Mouse (Mus musculus): Measurements from ENCODE around the gene Btd. TPM values are rescaled to one million over a fixed set of nuclear protein-coding genes. Genes with fewer than 3 reads are reported as not detected.
"Not testable (repeated sequence)": the region's sequence is repeated elsewhere in the genome, so short reads cannot be mapped to it uniquely, and the experiment has no call there.

Gene Btd
- polyA plus RNA-seq (2015; fragmentation: Nextera tagmentation; extraction: Ambion mirVana) = 19.8 and 25.3 TPM in 2 replicates

DNA sequence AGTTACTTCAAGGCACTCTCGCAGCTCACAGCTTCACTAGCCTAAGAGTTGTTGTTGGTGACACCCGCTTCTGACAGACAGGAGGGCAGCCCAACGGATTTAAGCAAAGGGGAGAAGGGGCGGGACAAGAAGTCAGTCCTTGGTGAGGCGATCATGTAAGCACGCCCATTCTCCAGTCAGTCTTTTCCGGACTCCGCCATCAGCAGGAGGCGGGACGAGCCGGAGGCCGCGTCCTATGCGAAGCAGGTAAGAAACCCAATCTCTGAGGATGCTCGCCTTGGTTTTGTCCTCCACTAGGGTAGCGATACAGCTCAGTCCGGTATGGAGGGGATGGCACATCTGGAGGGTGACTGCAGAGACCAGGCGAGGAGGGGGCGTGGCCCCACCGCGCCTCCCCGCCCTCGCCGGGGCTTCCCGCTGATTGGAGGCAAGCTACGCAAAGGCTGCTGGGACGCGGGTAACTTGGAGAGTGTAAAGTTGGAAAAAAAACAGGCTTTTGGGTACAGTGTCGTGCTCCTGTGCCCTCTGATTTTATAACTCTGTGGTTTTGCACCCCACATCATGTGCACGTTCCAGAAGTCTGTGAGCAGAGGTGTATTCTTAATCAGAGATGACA lies at the start of gene Btd, which contains the start of gene Hacl1:
Gene Btd, plus strand, starts transcription at position 139 of the 616 bp plus-strand sequence.
Gene Hacl1, minus strand, starts transcription at position 397 of the 616 bp plus-strand sequence.
- Histone ChIP-seq H3K9me3 (no peaks in the 10 kb centered on the region), H3K4me2 (peak within 1 kb of the TSS; percentile 92), H3K4me1 (peaks cover 15% of the 10 kb centered on the region), H3K9ac (peak within 1 kb of the TSS; percentile 87), H3K27ac (replicated peaks) (peak within 1 kb of the TSS; percentile 90), H3K27me3 (replicated peaks) (no peaks in the 10 kb centered on the region), H3K4me3 (peak within 1 kb of the TSS; percentile 81), H3K36me3 (no peaks in the 10 kb centered on the region)
- ATAC-seq (ENCODE audit: extremely low read depth, insufficient number of reproducible peaks, low FRiP score, low TSS enrichment) = peak; percentile 92
- WGBS = under 1% methylated on average over 30 of the region's 30 CpGs

DNA sequence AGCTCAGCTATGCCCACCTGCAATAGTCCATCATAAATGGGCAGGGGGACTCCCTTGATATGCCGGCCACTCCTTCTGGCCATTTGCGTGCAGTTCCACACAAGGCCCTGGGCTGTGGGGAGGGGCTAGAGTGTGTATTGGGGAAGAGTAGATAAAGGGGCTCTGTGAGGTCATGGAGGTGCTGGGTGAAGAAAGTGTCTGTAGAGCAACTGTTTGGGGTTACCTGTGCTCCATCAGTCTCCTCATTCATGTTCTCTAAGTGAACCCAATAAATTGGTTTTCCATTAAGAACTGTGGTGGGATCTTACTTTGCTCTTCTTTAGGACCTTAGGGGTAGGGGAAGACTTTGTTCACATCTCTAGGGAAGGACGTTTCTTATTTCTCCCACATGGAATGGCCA lies 49.6 kb upstream of the Btd start, which contains the start of gene Colq:
Gene Colq, minus strand, starts transcription at position 101 of the 400 bp plus-strand sequence.
- Histone ChIP-seq H3K9me3 (no peaks in the 10 kb centered on the region), H3K9ac (no peak within 1 kb of the TSS), H3K4me2 (no peak within 1 kb of the TSS), H3K4me1 (no peaks in the 10 kb centered on the region), H3K27ac (replicated peaks) (no peak within 1 kb of the TSS), H3K4me3 (no peak within 1 kb of the TSS), H3K27me3 (replicated peaks) (no peaks in the 10 kb centered on the region), H3K36me3 (no peaks in the 10 kb centered on the region)
- 71% methylated on average over 3 of the region's 3 CpGs for WGBS
- no peak for ATAC-seq (ENCODE audit: extremely low read depth, insufficient number of reproducible peaks, low FRiP score, low TSS enrichment)

GRCm38 (mm10) chr14:31593036-31593435 lies 47.8 kb upstream of the Btd start:
- H3K36me3 ChIP-seq = no peaks in the 10 kb centered on the region
- H3K9ac ChIP-seq = no peak overlapping the region
- no peak for ATAC-seq (ENCODE audit: extremely low read depth, insufficient number of reproducible peaks, low FRiP score, low TSS enrichment)
- H3K4me1 ChIP-seq = no peaks in the 10 kb centered on the region
- WGBS = 72% methylated on average over 2 of the region's 2 CpGs
- no peak overlapping the region for H3K4me3 ChIP-seq
- H3K27ac ChIP-seq (replicated peaks) = no peak overlapping the region
- H3K9me3 ChIP-seq = no peaks in the 10 kb centered on the region
- H3K27me3 ChIP-seq (replicated peaks) = no peaks in the 10 kb centered on the region
- no peak overlapping the region for H3K4me2 ChIP-seq

DNA sequence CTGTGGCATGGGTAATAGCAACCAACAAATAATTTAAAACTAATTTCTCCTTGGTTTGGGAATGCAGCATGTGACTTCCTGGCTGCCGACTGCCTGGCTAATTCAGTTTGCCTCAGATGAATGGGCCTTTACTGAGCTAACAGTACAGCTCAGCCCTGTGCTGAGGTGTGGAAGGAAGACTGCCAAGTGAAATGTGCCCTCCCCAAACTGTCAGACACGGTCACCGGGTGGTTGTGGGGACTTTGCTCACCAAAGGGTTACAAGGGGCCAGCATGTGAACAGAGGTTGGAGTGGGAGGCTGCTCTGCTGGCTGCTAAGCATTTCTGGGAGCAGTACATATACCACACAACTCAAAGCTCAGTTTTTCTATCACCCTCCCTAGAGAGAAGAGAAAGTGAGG lies 46.1 kb upstream of the Btd start:
- no peak overlapping the region for H3K9ac ChIP-seq
- no peak overlapping the region for H3K4me2 ChIP-seq
- ATAC-seq (ENCODE audit: extremely low read depth, insufficient number of reproducible peaks, low FRiP score, low TSS enrichment) = no peak
- no peaks in the 10 kb centered on the region for H3K4me1 ChIP-seq
- no peaks in the 10 kb centered on the region for H3K27me3 ChIP-seq (replicated peaks)
- 73% methylated on average over 3 of the region's 3 CpGs for WGBS
- no peak overlapping the region for H3K27ac ChIP-seq (replicated peaks)
- no peak overlapping the region for H3K4me3 ChIP-seq
- H3K9me3 ChIP-seq = no peaks in the 10 kb centered on the region
- H3K36me3 ChIP-seq = no peaks in the 10 kb centered on the region

DNA sequence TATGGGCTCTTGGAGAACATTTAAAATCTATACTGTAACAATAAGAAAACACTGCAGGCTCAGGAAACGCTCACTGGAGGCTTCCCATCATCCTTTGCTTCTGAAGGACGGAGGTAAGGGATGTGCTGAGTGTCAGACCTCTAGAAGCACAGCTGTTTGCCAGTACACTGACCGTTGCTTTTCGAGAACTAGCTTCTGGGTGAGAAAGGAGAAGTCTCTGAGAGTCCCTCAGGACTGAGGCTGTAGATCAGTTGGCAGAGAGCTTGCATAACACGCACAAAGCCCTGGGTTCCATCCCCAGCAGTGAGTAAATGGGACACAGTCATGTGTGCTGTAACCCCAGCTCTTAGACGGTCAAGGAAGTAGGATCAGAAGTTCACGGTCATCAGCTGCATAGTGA lies 44.4 kb upstream of the Btd start:
- no peak overlapping the region for H3K9ac ChIP-seq
- no peak overlapping the region for H3K4me3 ChIP-seq
- ATAC-seq (ENCODE audit: extremely low read depth, insufficient number of reproducible peaks, low FRiP score, low TSS enrichment) = no peak
- H3K4me2 ChIP-seq = no peak overlapping the region
- H3K27ac ChIP-seq (replicated peaks) = no peak overlapping the region
- H3K9me3 ChIP-seq = no peaks in the 10 kb centered on the region
- 74% methylated on average over 7 of the region's 7 CpGs for WGBS
- no peaks in the 10 kb centered on the region for H3K27me3 ChIP-seq (replicated peaks)
- H3K4me1 ChIP-seq = no peaks in the 10 kb centered on the region
- H3K36me3 ChIP-seq = no peaks in the 10 kb centered on the region

GRCm38 (mm10) chr14:31597446-31597845 lies 43.4 kb upstream of the Btd start:
- Histone ChIP-seq H3K4me3 (no peak overlapping the region), H3K9me3 (no peaks in the 10 kb centered on the region), H3K9ac (no peak overlapping the region), H3K27me3 (replicated peaks) (no peaks in the 10 kb centered on the region), H3K4me1 (no peaks in the 10 kb centered on the region), H3K36me3 (no peaks in the 10 kb centered on the region), H3K27ac (replicated peaks) (no peak overlapping the region), H3K4me2 (no peak overlapping the region)
- no peak; the same call in 1 of the 2 replicates for ATAC-seq (ENCODE audit: extremely low read depth, insufficient number of reproducible peaks, low FRiP score, low TSS enrichment)
- 85% methylated on average over 4 of the region's 4 CpGs for WGBS

- Histone ChIP-seq H3K27me3 (replicated peaks) (no peaks in the 10 kb centered on the region), H3K4me3 (no peak overlapping the region), H3K4me1 (no peaks in the 10 kb centered on the region), H3K27ac (replicated peaks) (no peak overlapping the region), H3K9me3 (no peaks in the 10 kb centered on the region), H3K4me2 (no peak overlapping the region), H3K36me3 (no peaks in the 10 kb centered on the region), H3K9ac (no peak overlapping the region)
- whole genome bisulfite sequencing = 86% methylated on average over 14 of the region's 14 CpGs
- no peak for ATAC-seq (ENCODE audit: extremely low read depth, insufficient number of reproducible peaks, low FRiP score, low TSS enrichment)
These were observed 38.8 kb upstream of the Btd start for GRCm38 (mm10) chr14:31601908-31602615.

DNA sequence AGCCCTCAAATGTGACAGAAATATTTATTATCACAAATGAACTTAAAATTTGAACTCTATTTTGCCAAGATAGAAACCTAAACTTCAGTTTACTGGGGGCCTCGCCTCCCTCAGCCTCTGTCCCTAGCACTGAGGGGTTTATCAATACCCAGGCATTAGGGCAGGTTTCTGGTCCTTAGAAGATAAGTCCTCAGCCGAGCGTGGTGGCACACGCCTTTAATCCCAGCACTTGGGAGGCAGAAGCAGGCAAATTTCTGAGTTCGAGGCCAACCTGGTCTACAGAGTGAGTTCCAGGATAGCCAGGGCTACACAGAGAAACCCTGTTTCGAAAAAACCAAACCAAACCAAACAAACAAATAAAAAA lies 38.2 kb upstream of the Btd start:
- H3K4me2 ChIP-seq; H3K9me3 ChIP-seq; H3K4me3 ChIP-seq; H3K27ac ChIP-seq (replicated peaks); H3K27me3 ChIP-seq (replicated peaks); ATAC-seq (ENCODE audit: extremely low read depth, insufficient number of reproducible peaks, low FRiP score, low TSS enrichment); H3K4me1 ChIP-seq; H3K9ac ChIP-seq; H3K36me3 ChIP-seq: not testable (repeated sequence)
- 73% methylated on average over 6 of the region's 6 CpGs for WGBS

GRCm38 (mm10) chr14:31604916-31605315 lies 35.9 kb upstream of the Btd start:
- 62% methylated on average over 5 of the region's 5 CpGs for WGBS
- H3K36me3 ChIP-seq = no peaks in the 10 kb centered on the region
- H3K27me3 ChIP-seq (replicated peaks) = no peaks in the 10 kb centered on the region
- H3K4me3 ChIP-seq = no peak overlapping the region
- no peak overlapping the region for H3K9ac ChIP-seq
- H3K9me3 ChIP-seq = no peaks in the 10 kb centered on the region
- H3K27ac ChIP-seq (replicated peaks) = no peak overlapping the region
- no peak overlapping the region for H3K4me2 ChIP-seq
- H3K4me1 ChIP-seq = no peaks in the 10 kb centered on the region
- ATAC-seq (ENCODE audit: extremely low read depth, insufficient number of reproducible peaks, low FRiP score, low TSS enrichment) = no peak

DNA sequence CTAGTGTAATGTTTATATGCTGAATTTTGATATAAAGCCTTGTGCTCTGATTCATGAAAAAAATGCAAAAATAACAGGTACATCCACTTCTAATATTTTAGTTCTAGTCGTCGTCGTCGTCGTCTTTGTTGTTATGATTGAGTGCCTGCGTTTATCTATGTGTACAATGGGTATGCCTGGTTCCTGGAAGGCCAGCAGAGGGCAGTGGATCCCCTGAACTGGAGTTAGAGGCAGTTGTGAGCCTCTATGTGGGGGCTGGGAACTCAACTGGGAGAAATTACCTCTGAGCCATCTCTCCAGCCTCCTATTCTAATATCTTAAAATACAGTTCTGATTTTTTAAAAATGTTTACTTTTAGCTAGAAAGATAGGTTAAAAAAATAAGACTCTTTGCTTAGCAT lies 35.3 kb upstream of the Btd start:
- H3K4me3 ChIP-seq = no peak overlapping the region
- 60% methylated on average over 6 of the region's 6 CpGs for WGBS
- no peak overlapping the region for H3K27ac ChIP-seq (replicated peaks)
- H3K36me3 ChIP-seq = no peaks in the 10 kb centered on the region
- H3K9me3 ChIP-seq = no peaks in the 10 kb centered on the region
- H3K4me2 ChIP-seq = no peak overlapping the region
- no peak for ATAC-seq (ENCODE audit: extremely low read depth, insufficient number of reproducible peaks, low FRiP score, low TSS enrichment)
- no peak overlapping the region for H3K9ac ChIP-seq
- H3K4me1 ChIP-seq = no peaks in the 10 kb centered on the region
- H3K27me3 ChIP-seq (replicated peaks) = no peaks in the 10 kb centered on the region

GRCm38 (mm10) chr14:31611986-31612385 lies 28.8 kb upstream of the Btd start:
- H3K36me3 ChIP-seq = peaks cover 20% of the 10 kb centered on the region
- no peaks in the 10 kb centered on the region for H3K4me1 ChIP-seq
- H3K4me2 ChIP-seq = no peak overlapping the region
- H3K4me3 ChIP-seq = no peak overlapping the region
- H3K9me3 ChIP-seq = no peaks in the 10 kb centered on the region
- WGBS = 60% methylated on average over 4 of the region's 4 CpGs
- H3K27me3 ChIP-seq (replicated peaks) = no peaks in the 10 kb centered on the region
- no peak overlapping the region for H3K9ac ChIP-seq
- H3K27ac ChIP-seq (replicated peaks) = no peak overlapping the region
- no peak for ATAC-seq (ENCODE audit: extremely low read depth, insufficient number of reproducible peaks, low FRiP score, low TSS enrichment)

- ATAC-seq (ENCODE audit: extremely low read depth, insufficient number of reproducible peaks, low FRiP score, low TSS enrichment) = no peak
- no peak overlapping the region for H3K9ac ChIP-seq
- H3K27ac ChIP-seq (replicated peaks) = no peak overlapping the region
- H3K4me2 ChIP-seq = no peak overlapping the region
- H3K36me3 ChIP-seq = peaks cover 24% of the 10 kb centered on the region
- no peak overlapping the region for H3K4me3 ChIP-seq
- H3K4me1 ChIP-seq = no peaks in the 10 kb centered on the region
- 81% methylated on average over 5 of the region's 5 CpGs for WGBS
- H3K9me3 ChIP-seq = no peaks in the 10 kb centered on the region
- no peaks in the 10 kb centered on the region for H3K27me3 ChIP-seq (replicated peaks)
These were observed 27.2 kb upstream of the Btd start for GRCm38 (mm10) chr14:31613671-31614070.
